Mouse (Mus musculus): ENCODE measurements around the gene Avpr1a.

GRCm38 (mm10) chr10:122455793-122456192 is 7.5 kb downstream of the Avpr1a start:
- TF ChIP-seq POLR2A (IDR thresholded peaks at IDR 0.05; ENCODE audit: borderline replicate concordance, control insufficient read depth, low read depth, low read length): no peak
- TF ChIP-seq CTCF (IDR thresholded peaks at IDR 0.05; ENCODE audit: control insufficient read depth, insufficient read depth, low read length): no peak

Data from bone marrow, adult 2 months (tissue).